Mouse (Mus musculus) MEL (cell line): Measurements from ENCODE around the gene Cpne2. TPM values are rescaled to one million over a fixed set of nuclear protein-coding genes. Genes with fewer than 3 reads are reported as not detected.

ENCODE experiments used
- DNase-seq: peaks from one replicate; pipeline ENCODE4 v3.0.0; 2011; ENCODE audit warnings: low read depth, low spot score
- H3K27ac ChIP-seq: 2 replicates; pipeline ENCODE4 v1.5.1; 2012; ENCODE audit warnings: low read depth, mild to moderate bottlenecking, control low read depth, low read length, moderate library complexity; ENCODE audit not compliant: control insufficient read depth
- H3K27me3 ChIP-seq, 2 experiments: fragments of 150-350 bp in 1 of 2; sonication (generic) in 1 of 2; 2 replicates each; pipeline ENCODE4 v1.6.1; 2012; ENCODE audit warnings: low read length in 2 of 2, mild to moderate bottlenecking in 2 of 2, improper control_type of control experiment in 1 of 2, moderate library complexity in 1 of 2; ENCODE audit not compliant: insufficient read depth in 2 of 2, control insufficient read depth in 1 of 2
- H3K36me3 ChIP-seq, 2 experiments: 2 replicates each; pipeline ENCODE4 v1.6.1; 2012 to 2014; ENCODE audit warnings: low read length in 2 of 2, improper control_type of control experiment in 1 of 2, inconsistent platforms in 1 of 2, mild to moderate bottlenecking in 1 of 2; ENCODE audit not compliant: insufficient read depth in 2 of 2, control insufficient read depth in 1 of 2
- H3K4me1 ChIP-seq, 2 experiments: fragments of 150-350 bp in 1 of 2; sonication (generic) in 1 of 2; 2 replicates each; pipeline ENCODE4 v1.6.1; 2012; ENCODE audit warnings: low read length in 2 of 2, improper control_type of control experiment in 1 of 2, mild to moderate bottlenecking in 1 of 2; ENCODE audit not compliant: insufficient read depth in 2 of 2, control insufficient read depth in 1 of 2
- H3K4me3 ChIP-seq, 2 experiments: fragments of 150-350 bp in 1 of 2; sonication (generic) in 1 of 2; 2 replicates each; pipeline ENCODE4 v1.5.1; 2012; ENCODE audit warnings: low read depth in 2 of 2, low read length in 2 of 2, mild to moderate bottlenecking in 2 of 2, moderate library complexity in 2 of 2, control low read depth in 1 of 2, improper control_type of control experiment in 1 of 2; ENCODE audit not compliant: control insufficient read depth in 1 of 2, insufficient read depth in 1 of 2
- H3K79me2 ChIP-seq: 2 replicates; pipeline ENCODE4 v1.6.1; 2012; ENCODE audit warnings: mild to moderate bottlenecking, low read length, moderate library complexity; ENCODE audit not compliant: control insufficient read depth, poor library complexity, insufficient read depth
- H3K9ac ChIP-seq: 2 replicates; pipeline ENCODE4 v1.6.1; 2012; ENCODE audit warnings: low read depth, mild to moderate bottlenecking, control low read depth, low read length, moderate library complexity; ENCODE audit not compliant: control insufficient read depth, poor library complexity, severe bottlenecking
- H3K9me3 ChIP-seq: fragments of 150-350 bp; sonication (generic); replicated peaks from 2 replicates; pipeline ENCODE4 v1.6.1; 2012; ENCODE audit warnings: mild to moderate bottlenecking, low read length, improper control_type of control experiment, moderate library complexity; ENCODE audit not compliant: insufficient read depth
- CTCF ChIP-seq, 3 experiments: IDR thresholded peaks in 2 of 3; conservative IDR thresholded peaks in 1 of 3; 2 replicates each; pipeline ENCODE4 v1.5.1; 2011 to 2012; ENCODE audit warnings: low read length in 3 of 3, low read depth in 2 of 3, mild to moderate bottlenecking in 2 of 3, improper control_type of control experiment in 1 of 3, inconsistent platforms in 1 of 3, mixed read lengths in 1 of 3, moderate library complexity in 1 of 3; ENCODE audit not compliant: control insufficient read depth in 1 of 3, insufficient read depth in 1 of 3, poor library complexity in 1 of 3, severe bottlenecking in 1 of 3
- E2F4 ChIP-seq: IDR thresholded peaks from 2 replicates; pipeline ENCODE4 v1.6.1; 2011; ENCODE audit warnings: low read depth, low read length, improper control_type of control experiment, borderline replicate concordance
- RAD21 ChIP-seq: IDR thresholded peaks from 2 replicates; pipeline ENCODE4 v1.6.1; 2011; ENCODE audit warnings: mild to moderate bottlenecking, low read depth, low read length, improper control_type of control experiment
- SMC3 ChIP-seq: IDR thresholded peaks from 2 replicates; pipeline ENCODE4 v1.6.1; 2011; ENCODE audit warnings: low read depth, low read length, improper control_type of control experiment
- polyA plus RNA-seq, 2 experiments: library from polyadenylated mRNA; stranded (reverse) in 1 of 2; unstranded in 1 of 2; fragments of >175 nt in 1 of 2; fragments of >200 nt in 1 of 2; gene quantifications; 2 replicates each; pipeline versions ENCODE4 v1.2.1 to v1.2.4; 2012; ENCODE audit warnings: low replicate concordance in 2 of 2, low read depth in 1 of 2; ENCODE audit not compliant: insufficient read length in 2 of 2, insufficient read depth in 1 of 2, missing spikeins in 1 of 2
- total RNA-seq: library from RNA; depleted of rRNA; stranded (reverse); fragments of 300-350 nt; gene quantifications from 2 replicates; pipeline ENCODE4 v1.2.3, GENCODE M21; 2012; rRNA removed

The Cpne2 gene
- total and polyA plus RNA-seq, 3 experiments, result 19.1 to 29.7 TPM; not detected in 1

DNA sequence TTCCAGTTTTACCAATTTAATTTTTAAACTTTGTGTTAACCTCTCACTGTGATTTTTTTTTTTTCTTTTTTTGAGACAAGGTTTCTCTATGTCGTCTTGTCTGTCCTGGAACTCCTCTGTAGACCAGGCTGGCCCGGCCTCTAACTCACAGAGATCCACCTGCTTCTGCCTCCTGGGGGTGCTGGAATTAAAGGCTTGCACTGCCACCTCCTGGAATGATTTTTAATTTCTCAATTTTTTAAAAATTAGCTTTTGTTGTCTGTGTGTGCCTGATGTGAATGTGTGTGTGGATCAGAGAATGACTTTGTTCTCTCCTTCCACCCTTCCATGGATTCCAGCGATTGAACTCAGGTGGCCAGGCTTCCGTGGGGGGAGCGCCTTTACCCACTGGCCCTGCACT is 74.3 kb downstream of the Cpne2 start:
- H3K27ac ChIP-seq, result no peak overlapping the region
- no peak overlapping the region for H3K4me3 ChIP-seq
- peaks cover 45% of the 10 kb centered on the region for H3K79me2 ChIP-seq
- peak; percentile 25 for DNase-seq
- peak; percentile 45 for TF ChIP-seq SMC3
- no peak for TF ChIP-seq E2F4
- TF ChIP-seq CTCF (IDR thresholded peaks at IDR 0.05 in 2 of 3, conservative IDR thresholded peaks at IDR 0.05 in 1 of 3; ENCODE audit: control insufficient read depth in 1 of 3, insufficient read depth in 1 of 3, low read depth in 2 of 3, low read length in 3 of 3, poor library complexity in 1 of 3, severe bottlenecking in 1 of 3), result peak in 2 of 3 experiments; percentile 27 to 60; a peak in 3 of 6 replicates
- peak; percentile 43 for TF ChIP-seq RAD21
- H3K27me3 ChIP-seq, result no peaks in the 10 kb centered on the region
- no peak overlapping the region for H3K9ac ChIP-seq
- H3K4me1 ChIP-seq, result peaks cover 0 to 4% of the 10 kb centered on the region in 2 experiments; a peak in 1 of 4 replicates
- H3K36me3 ChIP-seq, result peaks cover 2 to 17% of the 10 kb centered on the region in 2 experiments; a peak in 3 of 4 replicates
- H3K9me3 ChIP-seq, result no peaks in the 10 kb centered on the region

Other genes with a start within 250 kb of the Cpne2 start
- gene Slc12a3, start 203.8 kb upstream of the Cpne2 start, total RNA-seq, result not detected in 2 replicates
- not detected for gene Slc12a3, start 203.8 kb upstream of the Cpne2 start, polyA plus RNA-seq
- 66.9 and 90.6 TPM in 2 replicates for gene Herpud1, start 146.6 kb upstream of the Cpne2 start, total RNA-seq
- gene Herpud1, start 146.6 kb upstream of the Cpne2 start, polyA plus RNA-seq, result 10 to 100 TPM in 1 of 2 experiments, not detected in 1; 66.1 TPM
- gene Nlrc5, start 98.6 kb upstream of the Cpne2 start, total RNA-seq, result 0.03 TPM in 1 of 2 replicates, not detected in the other
- gene Nlrc5, start 98.6 kb upstream of the Cpne2 start, polyA plus RNA-seq, result under 1 TPM in 1 of 2 experiments, not detected in 1; 0.03 TPM
- gene Rspry1, start 68.9 kb downstream of the Cpne2 start, total RNA-seq, result 32.2 and 34.1 TPM in 2 replicates
- gene Rspry1, start 68.9 kb downstream of the Cpne2 start, polyA plus RNA-seq, result 10 to 100 TPM in 1 of 2 experiments, not detected in 1; 24.5 TPM
- 43.3 and 46.3 TPM in 2 replicates for gene Fam192a, start 69.0 kb downstream of the Cpne2 start, total RNA-seq
- gene Fam192a, start 69.0 kb downstream of the Cpne2 start, polyA plus RNA-seq, result 10 to 100 TPM in 1 of 2 experiments, not detected in 1; 88.1 TPM
- 43.8 and 46.7 TPM in 2 replicates for gene Arl2bp, start 133.6 kb downstream of the Cpne2 start, total RNA-seq
- gene Arl2bp, start 133.6 kb downstream of the Cpne2 start, polyA plus RNA-seq, result 100 to 1,000 TPM in 1 of 2 experiments, 10 to 100 TPM in 1; 96.1 to 515 TPM
- gene Pllp, start 163.3 kb downstream of the Cpne2 start, total RNA-seq, result not detected in 2 replicates
- under 1 TPM in 1 of 2 experiments, not detected in 1; 0.06 TPM for gene Pllp, start 163.3 kb downstream of the Cpne2 start, polyA plus RNA-seq
- gene Ccl22, start 212.6 kb downstream of the Cpne2 start, total RNA-seq, result not detected in 2 replicates
- gene Ccl22, start 212.6 kb downstream of the Cpne2 start, polyA plus RNA-seq, result under 1 TPM in 1 of 2 experiments, not detected in 1; 0.06 TPM
- gene Cx3cl1, start 239.0 kb downstream of the Cpne2 start, total RNA-seq, result not detected in 2 replicates
- not detected for gene Cx3cl1, start 239.0 kb downstream of the Cpne2 start, polyA plus RNA-seq